Mouse (Mus musculus): ENCODE data around the gene Greb1. TPM values are rescaled to one million over a fixed set of nuclear protein-coding genes. Genes with fewer than 3 reads are reported as not detected.

Gene Greb1
- polyA plus RNA-seq, 1 experiment from 2014 or later, result 0.72 TPM

DNA sequence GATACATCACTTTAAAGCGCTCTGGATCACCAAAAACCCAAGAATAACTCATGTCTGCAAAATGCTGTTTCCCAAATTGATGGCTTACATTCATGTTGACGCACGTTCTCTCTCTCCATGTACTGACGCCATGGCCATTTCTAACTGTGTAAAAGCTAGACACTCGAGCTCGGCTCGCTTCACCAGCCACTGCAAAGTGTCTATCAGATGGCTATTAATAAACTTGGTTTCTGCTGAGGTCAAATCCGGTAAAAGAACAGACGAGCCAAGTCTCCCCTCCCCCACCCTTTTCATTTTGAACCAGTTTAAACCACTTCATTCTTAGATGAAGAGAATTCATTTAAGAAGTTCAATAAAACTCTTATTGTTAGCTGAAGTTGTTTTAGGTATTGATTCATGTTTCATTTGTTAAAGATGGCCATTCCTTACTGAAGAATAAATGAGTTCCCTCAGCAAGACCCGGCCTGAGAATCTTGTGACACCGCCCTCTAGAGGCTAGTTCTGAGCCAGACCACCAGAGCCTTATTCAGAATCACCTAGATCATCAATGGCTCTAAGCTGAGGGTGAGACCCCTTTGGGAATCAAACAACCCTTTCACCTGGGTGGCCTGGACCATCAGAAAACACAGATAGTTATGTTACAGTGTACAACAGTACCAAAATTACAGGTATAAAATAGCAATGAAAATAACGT lies 161.5 kb downstream of the Greb1 start:
- H3K4me3 ChIP-seq (replicated peaks; ENCODE audit: low read length), result no peak overlapping the region
- WGBS, result 74% methylated on average over 12 of the region's 12 CpGs
- H3K4me1 ChIP-seq (replicated peaks; ENCODE audit: control insufficient read depth, insufficient read depth, low read length), result peaks cover 10% of the 10 kb centered on the region
- H3K4me2 ChIP-seq (ENCODE audit: low read length), result no peak overlapping the region
- H3K27ac ChIP-seq (ENCODE audit: low read length), result no peak overlapping the region
- H3K9ac ChIP-seq (replicated peaks; ENCODE audit: low read depth, low read length), result no peak overlapping the region
- no peaks in the 10 kb centered on the region for H3K36me3 ChIP-seq (ENCODE audit: control insufficient read depth, insufficient read depth)
- H3K9me3 ChIP-seq (ENCODE audit: control insufficient read depth, low read length), result no peaks in the 10 kb centered on the region
- H3K27me3 ChIP-seq (replicated peaks; ENCODE audit: control insufficient read depth, insufficient read depth, low read length), result no peaks in the 10 kb centered on the region
- ATAC-seq, result no peak

DNA sequence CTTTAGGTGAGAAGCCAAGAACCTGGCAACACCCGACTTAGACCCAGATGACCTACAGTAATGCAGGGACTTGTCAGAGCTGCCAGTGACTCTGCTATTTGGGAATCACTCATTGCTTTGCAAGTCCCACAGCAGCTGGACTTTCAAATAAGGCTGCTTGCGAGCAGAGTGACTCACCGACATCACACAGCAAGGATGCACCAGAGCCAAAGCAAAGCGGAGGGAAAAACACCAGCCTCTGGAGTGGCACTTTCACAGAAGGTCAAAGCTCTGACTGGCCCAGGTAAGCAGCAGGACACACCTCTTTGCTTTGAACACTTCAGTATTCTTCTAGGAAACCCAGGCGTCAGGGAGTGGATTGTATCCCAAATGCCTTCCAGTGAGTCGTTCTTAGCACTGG lies 164.9 kb downstream of the Greb1 start:
- H3K36me3 ChIP-seq (ENCODE audit: control insufficient read depth, insufficient read depth), result no peaks in the 10 kb centered on the region
- H3K9ac ChIP-seq (replicated peaks; ENCODE audit: low read depth, low read length), result no peak overlapping the region
- no peak for ATAC-seq
- H3K27ac ChIP-seq (ENCODE audit: low read length), result no peak overlapping the region
- no peak overlapping the region for H3K4me3 ChIP-seq (replicated peaks; ENCODE audit: low read length)
- H3K4me1 ChIP-seq (replicated peaks; ENCODE audit: control insufficient read depth, insufficient read depth, low read length), result no peaks in the 10 kb centered on the region
- WGBS, result 82% methylated on average over 6 of the region's 6 CpGs
- H3K9me3 ChIP-seq (ENCODE audit: control insufficient read depth, low read length), result no peaks in the 10 kb centered on the region
- H3K27me3 ChIP-seq (replicated peaks; ENCODE audit: control insufficient read depth, insufficient read depth, low read length), result no peaks in the 10 kb centered on the region
- no peak overlapping the region for H3K4me2 ChIP-seq (ENCODE audit: low read length)

DNA sequence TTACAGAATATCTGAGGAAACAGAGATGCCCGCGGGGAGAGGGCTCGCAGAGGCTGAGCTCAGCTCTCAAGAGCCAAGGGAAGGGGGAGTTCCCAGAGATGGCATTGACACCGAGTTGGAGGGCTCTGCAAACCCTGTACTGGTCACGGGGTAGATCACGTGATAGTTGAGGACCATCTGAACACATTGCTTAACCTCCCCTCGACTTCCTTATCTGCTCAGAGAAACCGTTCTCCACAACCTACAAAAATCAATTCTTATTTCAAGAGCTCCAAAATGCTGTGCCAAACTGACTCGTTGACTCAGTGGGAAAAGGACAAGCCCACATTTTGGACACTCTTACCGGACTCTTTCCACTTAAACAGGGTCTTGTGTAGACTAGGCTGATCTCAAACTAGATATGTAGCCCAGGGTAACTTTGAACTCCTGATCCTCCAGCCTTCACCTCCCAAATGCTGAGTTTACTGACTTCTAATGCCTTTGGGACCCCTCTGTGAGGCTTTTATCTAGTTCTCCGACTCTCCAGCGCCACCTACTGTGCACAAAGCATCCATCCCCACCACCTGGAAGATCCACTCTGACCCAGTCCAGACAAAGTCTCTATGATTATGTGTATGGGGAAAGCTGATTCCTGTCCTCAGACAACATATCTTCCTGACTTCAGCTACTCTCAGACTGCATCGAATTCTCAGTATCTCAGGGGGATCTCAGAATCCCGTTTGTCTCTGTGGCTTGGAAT lies 166.4 kb downstream of the Greb1 start:
- no peaks in the 10 kb centered on the region for H3K27me3 ChIP-seq (replicated peaks; ENCODE audit: control insufficient read depth, insufficient read depth, low read length)
- H3K4me3 ChIP-seq (replicated peaks; ENCODE audit: low read length), result no peak overlapping the region
- 56% methylated on average over 14 of the region's 14 CpGs for WGBS
- ATAC-seq, result no peak
- H3K36me3 ChIP-seq (ENCODE audit: control insufficient read depth, insufficient read depth), result no peaks in the 10 kb centered on the region
- no peaks in the 10 kb centered on the region for H3K9me3 ChIP-seq (ENCODE audit: control insufficient read depth, low read length)
- H3K4me2 ChIP-seq (ENCODE audit: low read length), result no peak overlapping the region
- no peak overlapping the region for H3K9ac ChIP-seq (replicated peaks; ENCODE audit: low read depth, low read length)
- no peaks in the 10 kb centered on the region for H3K4me1 ChIP-seq (replicated peaks; ENCODE audit: control insufficient read depth, insufficient read depth, low read length)
- H3K27ac ChIP-seq (ENCODE audit: low read length), result no peak overlapping the region

DNA sequence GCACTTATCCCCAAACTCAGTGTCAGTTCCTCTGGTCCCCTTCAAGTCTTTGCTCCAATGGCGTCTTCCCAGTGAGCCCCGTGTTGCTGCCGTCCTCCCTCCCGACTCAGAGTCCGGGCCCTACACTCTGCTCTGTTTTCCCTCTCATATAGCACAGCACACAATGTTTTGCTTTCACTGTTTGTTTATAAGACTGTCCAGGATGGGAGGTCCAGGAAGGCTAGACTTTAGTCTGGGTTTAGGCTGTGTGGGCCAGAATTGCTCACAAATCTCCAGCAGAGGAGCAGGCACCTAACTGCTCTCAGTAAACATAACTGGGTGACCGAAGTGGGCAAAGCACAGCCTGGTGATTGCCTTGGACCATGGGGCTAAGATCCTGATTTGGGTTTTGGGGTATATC lies 167.5 kb downstream of the Greb1 start:
- Histone ChIP-seq H3K4me1 (replicated peaks; ENCODE audit: control insufficient read depth, insufficient read depth, low read length) (no peaks in the 10 kb centered on the region), H3K9me3 (ENCODE audit: control insufficient read depth, low read length) (no peaks in the 10 kb centered on the region), H3K27me3 (replicated peaks; ENCODE audit: control insufficient read depth, insufficient read depth, low read length) (no peaks in the 10 kb centered on the region), H3K4me2 (ENCODE audit: low read length) (no peak overlapping the region), H3K27ac (ENCODE audit: low read length) (no peak overlapping the region), H3K36me3 (ENCODE audit: control insufficient read depth, insufficient read depth) (no peaks in the 10 kb centered on the region), H3K9ac (replicated peaks; ENCODE audit: low read depth, low read length) (no peak overlapping the region), H3K4me3 (replicated peaks; ENCODE audit: low read length) (no peak overlapping the region)
- ATAC-seq, result no peak
- 89% methylated on average over 6 of the region's 6 CpGs for WGBS

DNA sequence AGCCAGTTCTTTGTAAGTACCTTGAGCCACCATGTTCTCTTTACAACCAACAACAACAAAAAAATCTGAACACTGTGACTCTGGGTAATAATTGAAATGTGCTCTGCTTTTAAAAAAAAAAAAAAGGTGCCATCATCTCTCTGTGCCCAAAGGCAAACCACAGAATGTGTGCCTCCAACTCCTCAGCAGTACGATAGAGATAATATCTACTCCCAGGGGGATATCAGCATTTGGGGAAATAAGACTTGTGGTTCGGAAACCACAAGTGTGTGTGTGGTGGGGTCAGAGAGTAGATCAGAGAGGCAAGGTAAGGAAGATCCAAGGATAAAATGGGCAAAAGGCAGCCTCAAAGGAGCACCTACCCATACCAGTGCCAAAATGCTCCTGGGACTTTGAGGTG lies 169.3 kb downstream of the Greb1 start:
- no peak overlapping the region for H3K4me2 ChIP-seq (ENCODE audit: low read length)
- WGBS, result 90% methylated on average over 2 of the region's 2 CpGs
- ATAC-seq, result no peak

DNA sequence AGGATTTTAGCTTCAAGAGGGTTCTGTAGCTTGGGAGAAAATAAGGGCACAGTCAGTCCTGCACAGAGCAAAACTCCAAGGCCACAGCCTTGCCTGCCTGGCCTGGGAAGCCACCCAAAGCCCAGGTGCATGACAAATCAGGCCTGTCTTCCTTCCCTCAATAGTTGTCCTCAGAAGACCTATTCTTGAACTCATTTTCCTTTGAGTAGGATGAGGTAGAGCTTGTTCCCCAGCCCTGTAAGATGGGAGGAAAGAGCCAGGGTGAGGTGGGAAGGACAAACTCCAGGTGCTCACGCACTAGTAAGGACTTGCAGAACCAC lies 169.9 kb downstream of the Greb1 start:
- Histone ChIP-seq H3K9me3 (ENCODE audit: control insufficient read depth, low read length) (no peaks in the 10 kb centered on the region), H3K4me1 (replicated peaks; ENCODE audit: control insufficient read depth, insufficient read depth, low read length) (no peaks in the 10 kb centered on the region), H3K27ac (ENCODE audit: low read length) (no peak overlapping the region), H3K4me2 (ENCODE audit: low read length) (no peak overlapping the region), H3K36me3 (ENCODE audit: control insufficient read depth, insufficient read depth) (no peaks in the 10 kb centered on the region), H3K9ac (replicated peaks; ENCODE audit: low read depth, low read length) (no peak overlapping the region), H3K27me3 (replicated peaks; ENCODE audit: control insufficient read depth, insufficient read depth, low read length) (no peaks in the 10 kb centered on the region), H3K4me3 (replicated peaks; ENCODE audit: low read length) (no peak overlapping the region)
- WGBS, result 88% methylated on average over 1 of the region's 1 CpGs
- ATAC-seq, result no peak

More for the DNA sequence above, 169.3 kb downstream of the Greb1 start:
- H3K27ac ChIP-seq (ENCODE audit: low read length), result no peak overlapping the region
- no peaks in the 10 kb centered on the region for H3K4me1 ChIP-seq (replicated peaks; ENCODE audit: control insufficient read depth, insufficient read depth, low read length)
- H3K36me3 ChIP-seq (ENCODE audit: control insufficient read depth, insufficient read depth), result no peaks in the 10 kb centered on the region
- H3K27me3 ChIP-seq (replicated peaks; ENCODE audit: control insufficient read depth, insufficient read depth, low read length), result no peaks in the 10 kb centered on the region
- H3K9ac ChIP-seq (replicated peaks; ENCODE audit: low read depth, low read length), result no peak overlapping the region
- H3K9me3 ChIP-seq (ENCODE audit: control insufficient read depth, low read length), result no peaks in the 10 kb centered on the region
- H3K4me3 ChIP-seq (replicated peaks; ENCODE audit: low read length), result no peak overlapping the region

DNA sequence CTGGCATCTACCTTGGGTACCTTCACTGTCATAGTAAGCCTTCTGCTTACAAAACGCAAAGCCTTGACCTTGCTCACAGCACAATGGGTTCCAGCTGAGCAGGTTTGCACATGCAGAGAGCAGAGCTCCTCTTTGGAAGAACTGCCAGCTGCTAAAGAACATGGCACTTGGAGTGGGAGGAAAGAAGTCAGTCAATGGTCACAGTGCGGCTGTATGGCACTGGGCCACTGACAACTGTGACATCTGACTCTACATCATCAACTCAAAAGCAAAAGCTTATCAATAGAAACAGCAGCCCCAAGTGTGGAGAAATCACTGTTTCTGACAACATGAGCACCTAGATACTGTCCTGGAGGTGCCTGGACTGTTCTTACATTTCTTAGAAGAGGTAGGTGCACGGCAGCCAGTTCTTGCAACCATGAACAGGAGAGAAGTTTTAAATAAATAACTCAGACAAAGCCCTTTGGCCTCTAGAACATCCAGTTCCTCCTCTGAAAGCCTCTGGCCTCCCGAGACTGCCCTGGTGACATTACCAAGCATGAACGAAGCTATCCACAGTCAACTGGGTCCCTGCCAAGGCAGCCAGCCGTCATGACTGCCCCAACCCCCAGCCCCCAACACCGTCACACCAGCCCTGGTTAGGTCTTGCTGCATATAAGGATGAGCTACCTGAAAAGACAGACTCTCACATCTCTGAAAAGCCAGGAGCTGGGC lies 170.4 kb downstream of the Greb1 start:
- H3K36me3 ChIP-seq (ENCODE audit: control insufficient read depth, insufficient read depth), result no peaks in the 10 kb centered on the region
- H3K9me3 ChIP-seq (ENCODE audit: control insufficient read depth, low read length), result no peaks in the 10 kb centered on the region
- H3K4me3 ChIP-seq (replicated peaks; ENCODE audit: low read length), result no peak overlapping the region
- H3K27me3 ChIP-seq (replicated peaks; ENCODE audit: control insufficient read depth, insufficient read depth, low read length), result no peaks in the 10 kb centered on the region
- H3K9ac ChIP-seq (replicated peaks; ENCODE audit: low read depth, low read length), result no peak overlapping the region
- H3K4me1 ChIP-seq (replicated peaks; ENCODE audit: control insufficient read depth, insufficient read depth, low read length), result no peaks in the 10 kb centered on the region
- 71% methylated on average over 7 of the region's 7 CpGs for WGBS
- no peak for ATAC-seq
- H3K4me2 ChIP-seq (ENCODE audit: low read length), result no peak overlapping the region
- no peak overlapping the region for H3K27ac ChIP-seq (ENCODE audit: low read length)

Small RNA genes within 50 kb of the gene (microRNA-seq; reads per million reads assigned to microRNA genes)
- not detected for gene Gm44305

Other genes starting within 250 kb of the Greb1 start
- gene Lpin1, start 189.9 kb downstream of the Greb1 start, polyA plus RNA-seq (2015; fragmentation: Nextera tagmentation; extraction: Ambion mirVana), result 19.5 and 23.0 TPM in 2 replicates
- 1.8 and 2.9 TPM in 2 replicates for gene Ntsr2, start 147.5 kb downstream of the Greb1 start, polyA plus RNA-seq (2015; fragmentation: Nextera tagmentation; extraction: Ambion mirVana)
- gene E2f6, start 10.1 kb upstream of the Greb1 start, polyA plus RNA-seq (2015; fragmentation: Nextera tagmentation; extraction: Ambion mirVana), result 28.0 and 28.6 TPM in 2 replicates
- gene Rock2, start 94.0 kb upstream of the Greb1 start, polyA plus RNA-seq (2015; fragmentation: Nextera tagmentation; extraction: Ambion mirVana), result 15.6 and 15.9 TPM in 2 replicates
- gene Pqlc3, start 199.5 kb upstream of the Greb1 start, polyA plus RNA-seq (2015; fragmentation: Nextera tagmentation; extraction: Ambion mirVana), result 1.5 and 1.8 TPM in 2 replicates
- 3.0 and 4.3 TPM in 2 replicates for gene 2410004P03Rik, start 210.8 kb upstream of the Greb1 start, polyA plus RNA-seq (2015; fragmentation: Nextera tagmentation; extraction: Ambion mirVana)

Measured in forebrain, embryonic 16.5 days (tissue).